Mouse (Mus musculus): ENCODE measurements around the gene Nsf.
A peak's percentile ranks its signal among the peaks of the same experiment; 100 is the strongest.

Gene Nsf

DNA sequence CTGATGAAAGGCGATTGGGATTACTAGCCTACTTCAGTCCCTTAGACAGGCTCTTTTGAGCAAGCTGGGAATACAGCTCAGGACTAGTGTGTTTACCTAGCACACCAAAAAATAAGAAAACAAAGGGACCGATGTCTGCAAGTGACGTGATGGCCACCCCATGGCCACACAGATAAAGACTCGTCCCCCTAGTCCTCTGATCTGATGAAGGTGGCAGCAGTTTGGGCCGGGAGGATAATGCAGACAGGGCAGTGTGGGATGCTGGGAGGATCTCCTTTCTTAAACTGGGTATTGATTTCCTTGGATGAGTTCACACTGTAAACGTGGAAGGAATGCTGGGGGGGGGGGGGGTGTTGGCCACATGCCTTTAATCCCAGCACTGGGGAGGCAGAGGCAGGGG, 13.0 kb downstream of the Nsf start:
- DNase-seq: no peak

DNA sequence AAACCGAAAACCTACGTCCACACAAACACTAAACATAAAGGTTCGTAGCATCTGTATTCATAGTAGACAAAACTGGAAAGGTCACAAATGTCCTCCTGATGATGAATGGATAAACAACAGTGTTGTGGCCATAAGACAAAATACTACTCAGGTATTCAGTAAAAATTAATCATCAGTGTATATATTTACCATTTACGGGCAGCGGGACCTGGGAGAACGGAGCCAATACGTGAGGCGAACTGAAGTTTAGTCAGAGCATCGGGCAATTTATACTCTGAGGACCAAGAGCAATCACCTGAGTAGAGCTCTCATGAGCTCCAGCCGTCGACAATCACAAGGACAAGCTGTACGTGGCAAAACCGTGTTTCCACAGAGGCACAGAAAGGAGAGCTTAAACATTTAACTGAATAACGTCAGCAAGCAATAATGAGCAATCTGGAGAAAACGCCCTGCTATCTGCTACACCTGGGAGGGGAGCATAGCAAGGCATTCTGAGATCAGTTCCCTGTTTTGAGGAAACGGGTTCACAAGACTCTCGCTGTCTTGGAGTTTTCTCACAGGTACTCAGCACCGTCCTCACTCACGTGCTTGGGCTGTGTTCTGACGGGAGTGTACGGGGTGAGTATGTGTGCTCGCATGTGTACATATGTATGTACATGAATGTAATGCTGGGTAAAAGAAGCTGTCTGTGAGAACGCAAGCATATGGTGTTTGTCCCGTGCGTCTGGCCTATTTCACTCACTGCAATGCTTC, 15.7 kb downstream of the Nsf start:
- DNase-seq: no peak

DNA sequence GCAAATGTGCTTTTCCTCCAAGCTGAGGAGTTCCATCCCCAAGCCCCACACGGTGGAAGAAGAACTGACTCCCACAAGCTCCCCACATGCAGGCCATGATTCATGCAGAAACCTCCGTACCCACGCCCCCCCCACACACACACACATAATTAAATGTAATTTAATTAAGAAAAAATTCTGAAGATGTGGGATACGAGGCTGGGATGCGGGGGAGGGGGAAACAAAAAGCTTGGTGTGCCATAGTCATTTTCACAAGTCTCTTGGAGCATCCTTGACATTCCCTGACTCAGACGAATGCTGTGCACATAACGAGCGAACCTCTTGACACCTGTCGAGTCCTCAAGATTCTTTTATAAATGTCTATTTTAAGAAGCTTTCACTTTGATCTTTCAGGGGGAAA, 16.4 kb downstream of the Nsf start:
- no peak for DNase-seq

DNA sequence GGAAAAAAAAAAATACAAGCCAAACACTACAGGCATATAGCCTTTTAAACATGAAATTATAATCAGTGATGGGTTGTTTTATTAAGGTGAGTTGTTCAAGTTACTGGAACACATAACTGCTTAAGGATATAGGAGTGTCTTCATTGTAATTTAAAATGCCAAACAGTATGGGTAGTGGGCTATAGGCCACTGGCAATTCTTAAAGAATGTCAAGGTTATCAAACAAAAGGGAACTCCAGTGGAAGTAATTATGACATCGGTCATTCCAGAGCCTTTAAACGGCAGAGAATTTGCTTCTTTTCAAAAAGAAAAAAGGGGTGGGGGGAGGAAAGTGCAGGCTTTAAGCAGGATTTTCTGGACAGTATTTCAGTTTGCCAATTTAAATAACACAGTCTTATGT, 18.1 kb downstream of the Nsf start:
- DNase-seq: no peak

DNA sequence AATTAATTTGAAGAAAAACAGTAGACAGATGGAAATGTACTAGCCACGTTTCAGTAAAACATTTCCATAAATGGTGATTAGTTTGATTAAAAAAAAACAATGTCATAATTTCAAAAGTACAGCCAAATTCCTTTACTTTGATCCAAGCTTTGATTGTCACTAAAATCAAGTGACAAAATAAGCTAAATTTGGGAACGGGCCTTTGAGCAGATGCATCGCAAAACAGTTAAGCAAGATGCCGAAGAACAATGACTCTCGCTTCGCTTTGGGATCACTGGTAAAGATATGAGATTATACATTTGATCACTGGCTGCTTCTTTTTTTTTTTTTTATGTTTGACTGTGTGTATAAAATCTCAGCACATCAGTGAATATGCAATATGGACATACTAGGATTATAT, 20.0 kb downstream of the Nsf start:
- no peak for DNase-seq

DNA sequence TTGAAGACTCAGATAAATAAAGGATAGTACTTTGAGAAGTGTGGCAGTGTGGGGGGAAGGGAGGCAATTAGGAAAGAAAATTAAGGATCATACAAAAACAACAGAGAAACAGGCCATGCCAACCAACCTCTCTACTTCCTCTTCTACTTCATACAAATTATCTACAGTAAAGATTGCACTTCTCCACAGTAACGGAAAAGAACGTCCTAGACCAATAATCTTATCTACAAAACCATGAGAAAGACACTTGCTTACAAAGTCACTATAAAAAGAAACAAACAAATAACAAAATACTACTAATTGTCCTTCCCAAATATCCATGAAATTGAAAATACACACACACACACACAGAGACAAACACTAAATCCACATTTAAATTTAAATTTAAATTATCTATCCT, 29.9 kb downstream of the Nsf start:
- DNase-seq: no peak

DNA sequence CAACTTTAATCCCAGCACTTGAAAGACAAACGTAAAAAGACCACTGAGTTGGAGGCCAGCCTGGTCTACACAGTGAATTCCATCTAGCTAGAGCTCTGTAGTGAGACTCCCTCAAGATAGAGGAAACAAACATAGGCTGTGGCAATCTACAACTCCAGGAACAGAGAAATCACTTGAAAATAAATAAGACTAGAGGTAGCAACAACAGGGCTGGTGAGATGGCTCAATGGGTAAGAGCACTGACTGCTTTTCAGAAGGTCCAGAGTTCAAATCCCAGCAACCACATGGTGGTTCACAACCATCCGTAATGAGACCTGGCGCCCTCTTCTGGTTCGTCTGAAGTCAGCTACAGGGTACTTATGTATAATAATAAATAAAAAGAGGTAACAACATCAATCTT, 30.6 kb downstream of the Nsf start:
- DNase-seq: no peak

DNA sequence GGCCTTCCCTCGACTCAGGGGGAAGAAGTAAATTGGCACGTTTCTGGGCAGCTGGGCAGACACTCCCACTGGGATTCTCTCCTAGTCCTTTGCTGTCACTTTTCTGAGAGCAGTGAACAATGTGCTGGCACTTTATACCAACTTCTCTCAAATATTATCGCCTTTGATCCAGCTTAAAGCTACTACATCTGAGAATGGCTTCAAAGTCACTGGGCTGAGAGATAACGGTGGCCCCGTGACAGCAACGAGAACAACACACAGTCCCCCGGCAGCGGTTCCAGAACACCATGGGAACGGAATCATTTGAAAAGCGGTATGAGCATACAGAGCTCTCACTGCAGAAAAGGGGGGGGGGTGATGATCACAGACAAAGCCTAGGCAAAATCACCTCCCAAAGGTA, 31.0 kb downstream of the Nsf start:
- no peak for DNase-seq

DNA sequence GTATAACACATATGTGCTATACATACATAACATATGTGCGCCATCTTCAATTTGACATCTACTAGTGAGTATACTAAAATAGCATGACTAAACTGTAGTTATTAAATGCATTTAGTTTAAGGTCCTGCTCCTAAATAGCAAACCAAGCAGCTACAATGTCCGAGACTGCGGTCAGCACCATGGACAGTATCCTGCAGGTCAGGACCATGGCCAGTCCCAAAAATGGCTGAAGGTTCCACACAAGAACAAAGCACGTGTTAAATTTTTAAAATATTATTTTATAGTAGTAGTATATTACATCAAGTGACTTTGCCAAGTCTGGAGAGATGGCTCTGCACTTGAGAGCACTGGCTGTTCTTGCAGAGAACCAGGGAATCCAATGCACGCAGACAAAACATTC, 33.2 kb downstream of the Nsf start:
- peak; percentile 17 for DNase-seq

DNA sequence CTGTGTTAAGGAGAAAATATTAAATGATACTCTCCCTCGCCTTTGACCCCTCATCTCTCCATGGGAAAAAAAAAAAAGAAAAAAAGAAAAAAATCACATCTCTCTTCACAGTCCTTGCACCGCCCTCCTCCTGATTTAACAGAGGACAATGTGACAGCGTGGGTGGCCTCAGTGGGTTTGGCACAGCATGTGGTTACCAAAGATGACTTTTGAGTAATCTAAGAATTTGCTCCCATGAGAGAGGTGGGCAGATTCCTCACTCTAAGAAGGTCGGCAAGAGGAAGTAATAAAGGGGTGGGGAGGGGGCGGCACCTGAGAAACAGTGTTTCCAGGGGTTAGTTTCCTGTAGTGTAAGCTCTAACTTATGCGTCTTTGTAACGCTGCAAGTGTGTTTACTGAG, 37.0 kb downstream of the Nsf start:
- no peak for DNase-seq

DNA sequence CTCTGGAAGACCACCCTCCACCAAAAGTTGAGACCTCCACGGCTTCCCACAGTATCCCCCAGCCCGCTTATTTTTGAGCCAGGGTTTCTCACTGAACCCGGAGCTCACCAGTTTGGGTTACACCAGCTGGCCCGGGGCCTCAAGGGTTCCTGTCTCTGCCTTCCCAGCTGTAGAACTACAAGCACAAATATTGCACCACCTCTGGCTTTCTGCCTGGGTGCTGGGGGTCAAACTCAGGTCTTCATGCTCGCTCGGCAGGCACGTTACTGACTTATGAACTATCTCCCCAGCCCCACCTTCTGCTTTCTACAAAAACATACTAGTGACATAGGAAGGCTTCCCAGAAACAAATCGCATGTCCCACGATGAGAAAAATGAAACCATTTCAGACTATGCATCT, 38.2 kb downstream of the Nsf start:
- no peak for DNase-seq

DNA sequence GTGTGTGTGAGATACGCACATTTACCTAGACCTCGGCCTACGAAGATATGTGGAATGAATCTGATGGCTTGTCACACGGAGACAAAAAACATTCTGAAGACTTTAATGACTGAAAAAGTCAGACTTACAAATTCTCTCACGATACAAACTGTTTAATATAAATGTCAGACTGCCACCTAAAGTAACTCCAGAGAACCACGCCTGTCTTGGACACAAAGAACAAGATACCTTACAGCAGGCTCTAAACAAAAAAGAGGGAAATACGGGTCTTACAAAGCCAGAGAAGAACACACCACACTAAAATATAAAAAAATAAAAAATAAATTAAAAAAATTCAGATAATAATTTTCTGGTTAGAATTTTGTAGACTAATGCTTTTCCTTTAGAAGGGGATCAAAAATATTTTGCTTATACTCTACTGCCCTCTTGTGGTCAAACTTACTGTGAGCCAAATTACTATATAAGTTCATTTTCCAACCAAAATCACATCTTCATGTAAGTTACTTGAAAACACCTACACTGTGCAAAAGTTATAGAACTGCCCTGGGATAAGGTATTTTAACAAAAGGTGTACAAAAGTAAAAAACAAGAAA, 42.8 kb downstream of the Nsf start:
- peak; percentile 71 for DNase-seq

DNA sequence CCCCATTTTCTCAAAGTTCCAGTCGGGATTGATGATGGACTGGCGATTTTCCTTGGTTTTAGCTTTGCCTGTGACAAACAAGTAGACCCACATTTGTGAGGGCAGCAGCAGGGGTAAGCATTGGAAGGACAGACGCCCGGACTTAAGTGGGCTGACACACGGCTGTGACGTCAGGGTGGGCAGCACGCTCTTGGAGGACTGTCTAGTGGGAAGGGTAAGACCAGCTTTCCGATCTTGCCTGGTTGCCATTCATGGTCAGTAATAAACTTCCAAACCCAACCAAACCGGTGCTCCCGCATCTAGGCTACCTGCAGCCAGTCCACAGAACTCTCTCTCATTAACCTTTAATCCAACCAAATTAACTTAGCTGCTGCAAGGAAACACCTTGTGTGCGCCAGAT, 43.3 kb downstream of the Nsf start:
- DNase-seq: no peak

DNA sequence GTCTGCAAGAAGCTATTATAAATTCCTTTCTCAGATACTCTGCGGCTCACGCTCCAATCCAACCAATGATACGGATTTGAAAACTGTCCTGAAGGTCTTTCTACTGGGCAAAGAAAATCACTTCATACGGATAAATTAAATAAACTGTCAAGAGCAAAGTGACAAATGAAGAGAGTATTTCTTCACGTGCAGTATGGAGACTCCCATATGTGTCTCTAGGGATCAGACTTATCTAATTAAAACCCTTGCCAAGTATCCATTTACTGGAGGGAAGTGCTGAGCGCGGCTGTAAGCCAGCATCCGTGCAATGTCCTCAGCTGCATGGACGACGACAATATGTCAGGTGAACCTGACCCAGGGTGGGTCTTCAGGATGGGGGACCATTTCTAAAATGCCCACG, 44.0 kb downstream of the Nsf start:
- DNase-seq: no peak

DNA sequence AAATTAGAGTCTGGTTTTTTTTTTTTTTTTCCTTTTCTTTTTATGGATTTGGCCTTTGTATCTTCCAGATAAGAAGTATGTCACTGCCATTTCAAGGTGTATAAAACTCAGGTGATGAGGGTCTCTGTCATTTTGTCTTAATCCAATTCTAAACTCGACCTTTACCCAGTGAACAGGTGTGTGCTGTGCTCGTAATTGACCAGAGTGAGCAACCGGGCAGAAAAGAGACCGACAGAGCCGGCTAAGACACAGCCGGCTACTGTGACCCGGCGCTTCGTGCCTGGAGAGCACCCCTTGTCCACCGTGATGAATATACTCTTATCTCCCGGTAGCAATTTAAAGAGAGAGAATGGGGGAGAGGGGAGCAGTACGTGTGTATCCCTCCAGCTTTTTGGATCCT, 44.5 kb downstream of the Nsf start:
- no peak for DNase-seq

DNA sequence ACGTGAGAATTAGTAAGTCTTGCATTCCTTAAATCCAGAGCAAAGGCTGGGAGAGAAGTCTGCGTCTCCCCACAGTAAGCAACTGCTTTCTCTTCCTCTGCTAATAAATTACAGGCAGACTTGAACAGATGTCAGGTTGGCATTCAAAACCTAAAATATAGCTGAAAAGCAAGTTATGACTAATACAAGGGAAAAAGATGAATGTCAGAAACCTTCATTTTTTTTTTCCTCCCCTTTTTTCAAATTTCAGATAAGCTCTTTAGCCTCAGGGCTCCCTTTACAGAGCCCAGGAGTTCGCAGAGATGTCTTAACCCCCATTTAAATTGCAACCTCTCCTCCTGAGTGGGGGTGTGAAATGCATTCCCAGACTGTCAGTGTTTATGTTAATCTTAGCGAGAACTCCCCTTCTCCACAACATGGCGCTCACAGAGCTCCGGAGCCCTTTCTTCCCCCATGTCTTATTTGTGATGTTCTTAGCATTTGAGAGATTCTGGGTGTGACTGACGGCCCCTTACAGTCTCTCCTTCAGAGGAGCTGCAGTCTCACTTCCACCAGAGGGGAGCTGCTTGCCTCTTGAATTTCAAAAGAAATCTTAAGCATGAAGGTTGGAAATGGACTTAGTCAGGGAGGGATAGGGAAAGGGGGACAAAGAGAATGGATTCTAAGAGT, 47.7 kb downstream of the Nsf start:
- DNase-seq: no peak

DNA sequence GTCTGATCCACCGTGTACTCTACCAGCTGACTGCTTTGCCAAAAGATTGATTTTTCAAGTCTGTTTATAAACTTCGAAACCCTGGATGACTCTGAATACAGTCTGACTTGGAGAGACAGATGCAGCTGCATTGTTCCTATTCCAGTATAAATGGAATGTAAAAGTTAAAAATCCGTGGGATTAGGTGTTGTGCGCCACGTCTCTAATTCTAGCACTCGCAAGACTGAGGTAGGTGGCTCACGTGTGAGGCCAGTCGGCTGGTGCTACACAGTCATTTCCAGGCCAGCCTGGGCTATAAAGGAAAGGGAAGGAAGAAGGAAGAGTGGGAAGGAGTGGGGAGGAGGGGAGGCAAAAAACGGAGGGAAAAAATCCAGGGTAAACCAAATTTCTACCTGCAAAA, 48.4 kb downstream of the Nsf start:
- DNase-seq: no peak

DNA sequence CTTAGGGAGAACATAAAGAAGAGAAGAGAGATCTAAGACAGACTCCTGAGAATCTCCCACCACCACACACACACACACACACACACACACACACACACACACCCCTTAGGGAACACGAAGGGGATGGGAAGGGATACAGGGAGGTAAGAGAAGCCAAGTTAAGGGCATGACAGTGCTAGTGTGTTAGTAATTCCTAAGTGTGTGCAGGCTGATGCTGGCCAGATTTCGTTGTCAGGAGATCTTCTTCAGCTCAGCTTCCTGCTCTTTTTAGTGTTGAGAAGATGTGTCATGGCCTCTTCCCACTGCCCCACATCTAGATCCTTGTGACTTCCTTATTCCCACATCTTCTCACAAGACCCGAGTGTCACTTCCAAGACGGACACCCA, 52.3 kb downstream of the Nsf start:
- DNase-seq: no peak

DNA sequence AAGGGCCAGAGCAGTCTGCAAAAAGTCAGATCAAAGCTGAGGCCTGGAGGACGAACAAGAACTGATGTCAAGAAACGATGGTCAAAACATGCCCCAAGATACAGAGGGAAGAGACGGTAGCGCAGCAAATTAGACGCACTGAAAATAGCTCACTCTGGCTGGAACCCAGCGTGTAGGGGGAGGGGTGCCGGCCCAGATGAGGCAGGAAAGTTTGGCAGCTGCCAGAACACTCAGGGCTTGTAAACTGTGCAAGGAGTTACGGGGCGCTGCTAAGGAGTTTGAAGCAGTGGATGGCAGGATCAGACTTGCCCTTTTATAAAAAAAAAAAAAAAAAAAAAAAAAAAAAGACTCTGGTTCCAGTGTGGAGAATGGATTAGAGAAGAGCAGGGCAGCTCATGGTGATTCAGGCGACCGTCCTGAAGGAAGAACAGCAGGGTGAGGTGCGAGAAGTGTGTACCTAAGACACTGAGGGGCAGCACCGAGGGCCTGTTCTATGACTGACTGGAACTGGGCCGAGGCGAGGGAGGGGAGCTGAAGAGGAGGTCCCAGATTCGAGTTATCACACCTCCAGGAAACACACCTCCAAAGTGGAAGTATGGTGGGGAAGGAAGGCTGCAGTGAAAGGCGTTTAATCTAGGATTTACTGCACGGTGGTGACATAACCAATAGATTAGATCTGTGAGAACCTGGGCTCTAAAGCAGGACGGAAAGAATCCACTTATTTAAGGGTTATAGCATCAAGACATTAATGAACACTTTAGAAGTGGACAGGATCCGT, 52.9 kb downstream of the Nsf start:
- DNase-seq: no peak

DNA sequence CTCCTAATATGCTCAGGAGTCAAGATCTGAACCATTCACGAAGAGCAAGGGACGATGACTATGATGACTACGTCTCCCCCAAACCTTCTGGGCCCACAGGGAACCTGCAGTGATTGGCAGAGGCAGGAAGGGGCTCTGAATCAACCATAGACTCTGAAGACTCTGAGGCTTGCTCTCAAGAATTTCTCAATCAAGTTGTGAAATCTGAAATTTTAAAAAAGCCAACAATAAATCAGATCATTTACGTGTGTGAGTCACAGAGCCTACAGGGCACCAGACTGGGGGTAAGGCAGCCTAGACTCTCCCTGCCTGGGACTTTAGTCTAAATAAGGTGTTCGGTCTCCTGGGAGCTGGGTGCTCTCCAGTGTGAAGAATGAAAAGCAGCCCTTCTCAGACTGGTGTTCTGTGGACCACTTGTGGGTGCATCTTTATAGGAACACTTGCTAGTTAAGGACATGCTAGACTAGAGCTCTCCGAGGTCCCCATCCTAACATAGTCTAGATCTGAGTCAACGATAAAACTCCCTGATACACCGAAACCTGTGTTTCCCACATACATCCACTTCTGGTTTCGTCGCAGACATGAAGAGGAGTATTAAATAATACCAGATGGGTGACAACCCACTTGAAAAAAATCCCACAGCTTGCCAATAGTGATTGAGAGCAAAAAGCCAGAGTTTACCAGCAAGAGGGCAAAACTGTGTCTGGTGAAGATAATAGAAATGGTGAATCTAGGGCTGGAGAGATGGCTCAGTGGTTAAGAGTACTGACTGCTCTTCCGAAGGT, 56.7 kb downstream of the Nsf start:
- no peak for DNase-seq

DNA sequence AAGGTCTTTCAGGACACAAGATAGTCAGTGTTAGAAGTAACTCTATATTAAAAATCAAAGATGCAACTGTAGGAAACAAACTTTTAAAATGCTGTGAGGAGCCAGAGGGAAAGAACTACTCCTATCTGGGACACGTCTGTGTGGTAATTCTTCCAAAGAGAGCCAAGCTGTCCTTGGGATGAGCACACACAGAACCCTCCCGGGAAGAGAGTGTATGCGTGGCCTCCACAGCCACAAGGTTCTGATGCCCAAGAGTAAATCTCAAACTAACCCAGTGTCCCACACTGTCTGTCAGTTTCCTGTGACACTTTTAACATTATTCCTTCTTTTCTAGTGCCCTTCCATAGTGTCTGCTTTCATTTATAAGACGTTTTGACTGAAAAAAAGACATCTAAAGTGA, 57.8 kb downstream of the Nsf start:
- no peak for DNase-seq

DNA sequence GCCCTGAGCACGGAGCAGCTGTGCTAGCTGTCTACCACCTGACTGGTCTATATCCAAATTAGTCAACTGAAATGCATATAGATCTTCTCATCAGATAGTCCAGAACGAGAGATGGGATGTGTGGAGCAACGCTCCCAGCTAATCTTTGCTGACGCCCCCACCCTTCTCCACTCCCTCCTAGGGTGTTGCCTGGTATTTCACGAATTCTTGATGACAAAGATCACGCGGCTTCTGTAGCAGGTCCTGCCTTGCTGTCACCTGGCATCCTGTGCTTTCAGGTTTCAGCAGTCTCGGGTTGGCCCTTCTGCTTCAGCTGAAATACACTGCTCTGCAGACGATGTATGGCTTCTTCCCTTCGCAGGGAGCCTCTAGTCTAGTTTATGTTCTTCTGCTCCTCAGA, 61.0 kb downstream of the Nsf start:
- DNase-seq: no peak

DNA sequence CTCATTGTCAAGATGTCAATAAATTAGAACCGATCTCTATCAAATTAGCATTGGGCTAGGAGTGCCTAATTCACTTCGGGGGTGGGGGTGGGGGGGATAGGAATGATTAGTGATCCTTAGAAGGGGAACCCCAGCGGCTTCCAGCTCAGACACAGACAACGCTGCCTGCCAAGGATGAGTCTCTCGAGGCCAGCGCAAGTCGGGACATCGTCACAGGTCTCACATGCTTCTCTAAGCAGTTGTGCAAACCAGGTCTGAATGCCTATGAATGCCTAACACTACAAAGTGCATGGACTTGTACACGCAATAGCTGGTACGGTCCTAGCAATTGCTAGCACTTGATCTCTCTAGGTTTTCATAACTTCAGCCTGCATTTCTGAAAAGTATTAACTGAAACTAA, 62.1 kb downstream of the Nsf start:
- DNase-seq: no peak
